Comparison of ENCODE assay signal across 22 mouse cellular contexts in genomic region chr9:97603729-97604128, GRCm38 (mm10).
DNase-seq lines count a peak whose midpoint lies in the region; ATAC-seq lines count a peak whose summit lies in the region.
"Had no signal": no experiment of that assay in that cellular context is flagged by ENCODE, and none has a peak within 500 bp of the region (broad histone marks: within the 10 kb centered on the region; RNA-seq: fewer than 3 reads in every experiment).

No protein-coding gene starts in this region.

- ATAC-seq in frontal cortex, adult (ENCODE audit: low TSS enrichment): peak; percentile 20
- no peak for ATAC-seq in inflammation-experienced regulatory T-cells, adult 6 months

- DNase-seq in frontal cortex, postnatal 10 days (ENCODE audit: low spot score in 2 of 2): no peak
- peak; percentile 14 for DNase-seq in NIH3T3 (ENCODE audit: low read depth)
- peak; percentile 77 for DNase-seq in adrenal gland, adult 2 months
- peak; percentile 57 to 65 for DNase-seq in adrenal gland, postnatal 36 days
- no peak for DNase-seq in cerebellum, adult 9-11 months
- DNase-seq in urinary bladder, adult 18-20 months (ENCODE audit: low spot score in 2 of 2): no peak
- DNase-seq: cerebellum, adult 9-10 months; gastrocnemius, adult 2 months; gastrocnemius, postnatal 36 days; heart, adult 2 months; kidney, adult 18-20 months; kidney, postnatal 36 days; liver; lung, adult 2 months; lung, postnatal 10 days; midbrain, embryonic 14.5 days; right cerebral cortex, postnatal 25 days; spleen, adult 18-20 months; thymus, adult 2 months; thymus, postnatal 36 days had no signal

Comparison
In these comparisons a context has a peak if more than half of its experiments do, and no peak if none do; other contexts are left out.
1. DNase-seq: peak in NIH3T3 (single experiment), adrenal gland, adult 2 months (single experiment) and adrenal gland, postnatal 36 days (2 of 2); none in frontal cortex, postnatal 10 days (0 of 2), cerebellum, adult 9-11 months (single experiment) and urinary bladder, adult 18-20 months (0 of 2).